Mouse (Mus musculus): ENCODE results near the gene Abcc4. TPM values are rescaled to one million over a fixed set of nuclear protein-coding genes. Genes with fewer than 3 reads are reported as not detected.

The Abcc4 gene
- polyA plus RNA-seq, 1 experiment from 2014 or later, result 3.6 TPM

DNA sequence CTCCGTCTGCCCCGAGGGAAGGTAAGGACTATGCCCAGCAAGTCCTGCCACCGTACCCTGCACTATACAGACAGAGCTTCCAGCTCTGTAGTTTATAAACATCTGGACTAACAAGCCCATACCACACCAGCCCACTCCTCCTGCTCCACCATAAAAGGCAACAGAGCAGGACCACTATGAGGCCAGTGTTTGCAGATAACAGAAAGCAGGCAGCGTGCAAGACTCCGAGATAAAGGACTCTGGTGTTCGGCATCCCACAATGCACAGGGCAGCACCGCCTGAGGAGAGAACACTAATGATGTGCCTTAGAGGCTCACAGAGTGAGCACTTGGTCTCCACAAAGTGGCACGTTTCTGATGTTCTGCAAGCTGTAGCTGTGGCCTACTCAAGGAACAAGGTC is 63.9 kb downstream of the Abcc4 start:
- Histone ChIP-seq H3K9me3 (replicated peaks; ENCODE audit: control insufficient read depth, low read length) (no peaks in the 10 kb centered on the region), H3K9ac (replicated peaks; ENCODE audit: low read length) (no peak overlapping the region), H3K36me3 (replicated peaks; ENCODE audit: control insufficient read depth, insufficient read depth, low read depth, low read length) (no peaks in the 10 kb centered on the region), H3K4me3 (ENCODE audit: low read depth, low read length) (no peak overlapping the region), H3K27ac (replicated peaks; ENCODE audit: low read depth, low read length) (no peak overlapping the region), H3K27me3 (ENCODE audit: control insufficient read depth, insufficient read depth, low read length) (no peaks in the 10 kb centered on the region), H3K4me2 (ENCODE audit: low read depth, low read length) (no peak overlapping the region), H3K4me1 (ENCODE audit: control insufficient read depth, insufficient read depth, low read length) (no peaks in the 10 kb centered on the region)
- ATAC-seq (replicated peaks; ENCODE audit: insufficient number of reproducible peaks, low FRiP score, low TSS enrichment, low read depth) (no peak), DNase-seq (ENCODE audit: low spot score) (no peak)
- 89% methylated on average over 8 of the region's 8 CpGs for WGBS

DNA sequence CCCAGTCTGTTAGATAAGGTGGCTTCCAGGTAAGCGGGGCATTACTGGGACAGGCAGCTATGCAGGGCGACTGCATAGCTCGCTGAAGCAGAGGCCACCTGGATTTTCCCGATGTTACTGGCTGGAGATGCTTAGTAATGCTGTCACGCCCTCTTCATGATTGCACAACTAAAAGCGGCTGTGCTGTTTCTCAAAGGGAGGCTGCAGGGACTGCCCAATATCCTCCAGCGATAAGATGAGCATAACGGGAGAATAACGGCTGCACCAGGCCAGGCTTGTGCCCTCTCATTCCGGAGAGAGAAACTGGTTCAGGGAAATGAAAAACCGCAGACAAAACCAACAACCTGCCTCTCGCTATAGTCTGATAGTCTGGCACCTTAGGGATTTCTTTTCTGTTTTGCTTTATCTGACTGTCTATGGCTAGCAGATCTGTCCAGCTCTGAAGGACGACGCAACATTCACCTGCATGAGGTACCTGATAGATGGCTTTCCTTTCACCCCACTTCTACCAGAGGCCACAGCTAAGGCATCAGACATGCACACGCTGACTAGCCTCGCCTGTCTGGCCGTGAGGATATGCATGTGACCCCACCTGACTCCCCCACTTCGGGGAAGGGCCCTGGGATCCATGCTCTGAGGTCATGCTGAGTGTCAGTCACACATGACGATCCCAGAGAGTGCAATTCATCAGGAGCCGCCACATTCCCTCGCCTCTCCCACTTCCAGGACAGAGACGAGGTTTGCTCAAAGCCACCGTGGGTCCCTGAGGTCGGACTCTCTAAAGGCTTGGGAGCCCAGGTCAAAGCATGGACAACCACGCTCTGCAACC is 67.4 kb downstream of the Abcc4 start:
- 82% methylated on average over 25 of the region's 25 CpGs for WGBS
- ATAC-seq (replicated peaks; ENCODE audit: insufficient number of reproducible peaks, low FRiP score, low TSS enrichment, low read depth), result no peak
- no peak overlapping the region for H3K4me2 ChIP-seq (ENCODE audit: low read depth, low read length)
- H3K4me1 ChIP-seq (ENCODE audit: control insufficient read depth, insufficient read depth, low read length), result no peaks in the 10 kb centered on the region
- no peak overlapping the region for H3K27ac ChIP-seq (replicated peaks; ENCODE audit: low read depth, low read length)
- H3K27me3 ChIP-seq (ENCODE audit: control insufficient read depth, insufficient read depth, low read length), result no peaks in the 10 kb centered on the region
- no peak for DNase-seq (ENCODE audit: low spot score)
- no peak overlapping the region for H3K4me3 ChIP-seq (ENCODE audit: low read depth, low read length)
- no peak overlapping the region for H3K9ac ChIP-seq (replicated peaks; ENCODE audit: low read length)
- no peaks in the 10 kb centered on the region for H3K9me3 ChIP-seq (replicated peaks; ENCODE audit: control insufficient read depth, low read length)
- H3K36me3 ChIP-seq (replicated peaks; ENCODE audit: control insufficient read depth, insufficient read depth, low read depth, low read length), result no peaks in the 10 kb centered on the region

DNA sequence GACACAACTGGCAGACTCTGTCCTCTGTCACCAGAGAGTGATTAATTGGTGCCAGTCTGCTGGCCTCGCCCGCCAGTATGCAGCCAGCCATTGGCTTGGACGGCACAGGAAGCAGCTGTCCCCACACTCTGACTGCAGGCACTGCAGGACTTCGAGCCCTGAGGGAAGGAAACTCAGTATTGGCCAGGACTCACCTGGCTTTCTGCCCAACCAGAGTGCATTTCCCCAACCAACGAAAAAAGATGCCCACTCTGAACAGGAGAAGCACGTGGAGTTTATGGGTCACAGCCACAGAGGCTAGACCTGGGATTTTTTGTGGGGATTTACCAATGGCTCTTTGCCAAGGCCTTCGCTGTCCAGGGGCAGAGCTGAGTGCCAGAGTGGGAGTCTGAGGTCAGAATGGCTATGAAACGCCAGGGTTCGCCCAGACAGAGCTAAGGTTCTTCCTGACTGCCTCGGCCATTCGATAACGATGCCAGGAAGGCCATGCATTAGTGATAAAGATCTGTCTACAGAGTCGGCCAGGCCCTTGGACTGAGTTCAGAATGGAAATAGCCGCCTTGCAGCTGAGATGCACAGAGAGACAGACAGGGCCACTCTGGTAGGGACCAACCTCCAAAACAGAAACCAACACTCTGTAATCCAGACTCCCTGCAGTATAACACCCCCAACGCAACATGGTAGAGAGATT is 70.4 kb downstream of the Abcc4 start:
- Histone ChIP-seq H3K4me2 (ENCODE audit: low read depth, low read length) (no peak overlapping the region), H3K27me3 (ENCODE audit: control insufficient read depth, insufficient read depth, low read length) (no peaks in the 10 kb centered on the region), H3K4me3 (ENCODE audit: low read depth, low read length) (no peak overlapping the region), H3K9me3 (replicated peaks; ENCODE audit: control insufficient read depth, low read length) (no peaks in the 10 kb centered on the region), H3K9ac (replicated peaks; ENCODE audit: low read length) (no peak overlapping the region), H3K36me3 (replicated peaks; ENCODE audit: control insufficient read depth, insufficient read depth, low read depth, low read length) (no peaks in the 10 kb centered on the region), H3K27ac (replicated peaks; ENCODE audit: low read depth, low read length) (no peak overlapping the region), H3K4me1 (ENCODE audit: control insufficient read depth, insufficient read depth, low read length) (no peaks in the 10 kb centered on the region)
- WGBS, result 74% methylated on average over 15 of the region's 15 CpGs
- ATAC-seq (replicated peaks; ENCODE audit: insufficient number of reproducible peaks, low FRiP score, low TSS enrichment, low read depth) (no peak), DNase-seq (ENCODE audit: low spot score) (no peak)

DNA sequence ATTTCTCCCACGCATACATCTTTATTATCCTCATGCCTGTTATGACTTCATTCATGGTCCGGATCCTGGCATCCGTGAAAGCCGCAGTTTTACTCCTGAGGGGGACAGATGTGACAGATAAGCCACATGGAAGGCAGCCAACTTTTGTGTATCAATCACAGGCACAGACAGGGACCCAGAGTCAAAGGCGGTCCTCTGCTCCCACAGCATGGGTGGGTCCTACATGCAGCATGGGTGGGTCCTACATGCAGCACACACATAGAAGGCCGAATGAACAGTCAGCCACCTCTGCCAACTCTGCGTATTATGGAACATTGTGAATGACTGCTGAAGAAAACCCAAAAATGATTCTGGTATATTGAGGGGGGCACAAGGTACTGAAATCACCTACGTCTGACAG is 76.4 kb downstream of the Abcc4 start:
- Histone ChIP-seq H3K9ac (replicated peaks; ENCODE audit: low read length) (no peak overlapping the region), H3K27ac (replicated peaks; ENCODE audit: low read depth, low read length) (no peak overlapping the region), H3K4me1 (ENCODE audit: control insufficient read depth, insufficient read depth, low read length) (no peaks in the 10 kb centered on the region), H3K4me2 (ENCODE audit: low read depth, low read length) (no peak overlapping the region), H3K36me3 (replicated peaks; ENCODE audit: control insufficient read depth, insufficient read depth, low read depth, low read length) (no peaks in the 10 kb centered on the region), H3K4me3 (ENCODE audit: low read depth, low read length) (no peak overlapping the region), H3K9me3 (replicated peaks; ENCODE audit: control insufficient read depth, low read length) (no peaks in the 10 kb centered on the region), H3K27me3 (ENCODE audit: control insufficient read depth, insufficient read depth, low read length) (no peaks in the 10 kb centered on the region)
- ATAC-seq (replicated peaks; ENCODE audit: insufficient number of reproducible peaks, low FRiP score, low TSS enrichment, low read depth) (no peak), DNase-seq (ENCODE audit: low spot score) (no peak)
- 89% methylated on average over 8 of the region's 8 CpGs for WGBS

DNA sequence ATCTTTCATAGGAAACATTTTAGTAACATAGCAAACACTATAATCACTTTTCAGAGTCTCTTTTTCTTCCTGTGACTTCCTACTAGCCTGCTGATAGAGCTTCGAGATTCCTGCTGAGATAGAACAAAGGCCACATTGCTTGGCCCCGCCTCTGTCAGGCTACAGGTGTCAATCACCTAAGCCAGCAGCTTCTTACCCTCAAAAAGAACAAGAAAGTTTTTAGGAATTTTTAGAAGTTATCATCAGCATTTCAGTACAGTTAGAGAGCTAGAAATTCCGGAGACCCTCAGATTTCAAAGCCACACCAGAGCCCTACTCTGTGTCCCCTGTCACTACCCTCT is 84.6 kb downstream of the Abcc4 start:
- no peak overlapping the region for H3K9ac ChIP-seq (replicated peaks; ENCODE audit: low read length)
- no peaks in the 10 kb centered on the region for H3K4me1 ChIP-seq (ENCODE audit: control insufficient read depth, insufficient read depth, low read length)
- no peak for DNase-seq (ENCODE audit: low spot score)
- no peak for ATAC-seq (replicated peaks; ENCODE audit: insufficient number of reproducible peaks, low FRiP score, low TSS enrichment, low read depth)
- H3K27me3 ChIP-seq (ENCODE audit: control insufficient read depth, insufficient read depth, low read length), result no peaks in the 10 kb centered on the region
- no peak overlapping the region for H3K4me3 ChIP-seq (ENCODE audit: low read depth, low read length)
- no peak overlapping the region for H3K4me2 ChIP-seq (ENCODE audit: low read depth, low read length)
- no peak overlapping the region for H3K27ac ChIP-seq (replicated peaks; ENCODE audit: low read depth, low read length)
- H3K9me3 ChIP-seq (replicated peaks; ENCODE audit: control insufficient read depth, low read length), result no peaks in the 10 kb centered on the region
- 57% methylated on average over 3 of the region's 3 CpGs for WGBS
- H3K36me3 ChIP-seq (replicated peaks; ENCODE audit: control insufficient read depth, insufficient read depth, low read depth, low read length), result no peaks in the 10 kb centered on the region

DNA sequence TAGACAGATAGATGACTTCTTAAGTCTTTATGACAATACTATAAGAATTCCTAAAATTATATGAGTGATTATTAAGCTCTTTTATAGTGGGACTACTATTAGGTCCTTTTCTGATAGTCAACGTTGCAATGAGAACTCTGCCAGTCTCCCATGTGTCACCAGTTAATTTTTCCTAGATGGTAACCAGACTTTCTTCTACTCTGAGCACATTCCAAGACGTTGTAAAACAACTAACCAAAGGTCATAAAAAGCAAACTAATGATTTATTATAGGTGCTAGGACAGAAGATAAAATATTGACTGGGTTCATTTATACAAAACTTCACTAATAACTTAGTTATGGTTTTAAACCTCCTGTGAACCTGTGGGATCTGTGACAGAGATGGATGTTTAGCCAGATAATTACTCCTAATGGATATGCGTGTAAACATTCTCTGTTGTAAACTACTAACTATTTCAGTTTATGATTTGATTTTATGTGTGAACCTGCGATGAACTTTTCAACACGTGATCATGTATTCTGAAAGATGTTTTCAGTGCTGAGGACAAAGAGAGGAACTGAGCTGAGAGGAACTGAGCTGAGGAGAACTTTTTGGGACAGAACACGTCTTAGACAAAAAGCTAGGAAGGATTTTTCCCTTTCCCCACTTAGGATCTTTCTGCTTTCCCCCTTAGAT is 85.1 kb downstream of the Abcc4 start:
- no peak overlapping the region for H3K27ac ChIP-seq (replicated peaks; ENCODE audit: low read depth, low read length)

DNA sequence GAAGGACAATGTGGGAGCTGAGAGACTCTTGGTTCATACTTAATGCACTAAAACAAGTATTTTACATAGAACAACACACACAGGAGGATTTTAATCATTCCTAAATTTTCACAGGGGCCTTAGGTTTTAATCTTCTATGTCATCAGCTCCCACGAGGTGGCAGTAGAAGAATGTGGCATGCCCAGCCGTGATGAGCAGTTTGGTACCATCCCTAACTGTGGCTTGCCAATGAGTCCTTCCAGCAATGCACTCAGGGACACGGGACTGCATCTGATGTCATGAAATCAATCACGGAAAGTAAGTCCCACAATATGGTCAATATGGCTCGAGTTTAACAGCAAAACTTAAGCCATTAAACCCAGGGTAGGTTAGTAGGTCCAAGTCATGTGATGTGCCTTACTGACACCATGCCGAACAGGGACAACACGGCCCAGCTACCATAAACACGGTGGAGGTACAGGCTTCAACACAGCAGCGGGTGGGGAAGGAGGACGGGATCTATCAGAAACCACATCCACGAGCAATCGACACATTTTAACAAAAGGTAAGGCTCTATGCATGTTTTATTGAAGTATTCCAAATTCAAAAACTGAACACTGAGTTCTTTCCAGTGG is 89.2 kb downstream of the Abcc4 start:
- ATAC-seq (replicated peaks; ENCODE audit: insufficient number of reproducible peaks, low FRiP score, low TSS enrichment, low read depth) (no peak), DNase-seq (ENCODE audit: low spot score) (peak; percentile 59)
- WGBS, result 81% methylated on average over 12 of the region's 12 CpGs
- no peaks in the 10 kb centered on the region for H3K27me3 ChIP-seq (ENCODE audit: control insufficient read depth, insufficient read depth, low read length)
- no peak overlapping the region for H3K9ac ChIP-seq (replicated peaks; ENCODE audit: low read length)
- H3K4me2 ChIP-seq (ENCODE audit: low read depth, low read length), result no peak overlapping the region
- no peak overlapping the region for H3K4me3 ChIP-seq (ENCODE audit: low read depth, low read length)
- no peak overlapping the region for H3K27ac ChIP-seq (replicated peaks; ENCODE audit: low read depth, low read length)
- H3K4me1 ChIP-seq (ENCODE audit: control insufficient read depth, insufficient read depth, low read length), result no peaks in the 10 kb centered on the region
- no peaks in the 10 kb centered on the region for H3K36me3 ChIP-seq (replicated peaks; ENCODE audit: control insufficient read depth, insufficient read depth, low read depth, low read length)
- no peaks in the 10 kb centered on the region for H3K9me3 ChIP-seq (replicated peaks; ENCODE audit: control insufficient read depth, low read length)

More for the DNA sequence above, 85.1 kb downstream of the Abcc4 start:
- Histone ChIP-seq H3K36me3 (replicated peaks; ENCODE audit: control insufficient read depth, insufficient read depth, low read depth, low read length) (no peaks in the 10 kb centered on the region), H3K4me1 (ENCODE audit: control insufficient read depth, insufficient read depth, low read length) (no peaks in the 10 kb centered on the region), H3K4me3 (ENCODE audit: low read depth, low read length) (no peak overlapping the region), H3K27me3 (ENCODE audit: control insufficient read depth, insufficient read depth, low read length) (no peaks in the 10 kb centered on the region), H3K9ac (replicated peaks; ENCODE audit: low read length) (no peak overlapping the region), H3K4me2 (ENCODE audit: low read depth, low read length) (no peak overlapping the region), H3K9me3 (replicated peaks; ENCODE audit: control insufficient read depth, low read length) (no peaks in the 10 kb centered on the region)
- 76% methylated on average over 6 of the region's 6 CpGs for WGBS
- DNase-seq (ENCODE audit: low spot score) (no peak), ATAC-seq (replicated peaks; ENCODE audit: insufficient number of reproducible peaks, low FRiP score, low TSS enrichment, low read depth) (no peak)
